Mouse (Mus musculus) olfactory bulb, adult 2 months (tissue): Measurements from ENCODE around the gene Kti12.

Experiments used
- CTCF ChIP-seq: fragments of 200-500 bp; IDR thresholded peaks from 2 replicates; pipeline ENCODE4 v1.5.1; 2012; ENCODE audit warnings: low read depth, mild to moderate bottlenecking, low read length, moderate library complexity; ENCODE audit not compliant: insufficient read depth
- POLR2A ChIP-seq: fragments of 200-500 bp; IDR thresholded peaks from 2 replicates; pipeline ENCODE4 v1.6.1; 2012; ENCODE audit warnings: mild to moderate bottlenecking, low read depth, low read length, moderate library complexity; ENCODE audit not compliant: insufficient read depth

DNA sequence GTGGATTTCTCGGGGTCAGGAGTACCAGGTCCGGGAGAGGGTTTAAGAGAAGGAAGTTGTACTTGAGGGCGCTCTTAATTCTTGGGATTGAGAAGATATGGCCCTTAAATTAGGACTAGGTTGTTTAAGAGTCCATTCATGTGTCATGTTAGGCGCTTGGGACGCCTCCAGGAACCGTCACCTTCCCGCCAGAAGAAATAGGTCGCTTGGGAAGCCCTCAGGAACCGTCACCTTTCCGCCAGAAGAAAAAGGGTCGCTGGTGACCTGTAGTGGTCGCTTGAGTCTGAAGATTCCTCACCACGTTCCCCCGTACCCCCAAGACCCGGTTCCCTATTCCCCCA lies 12.6 kb upstream of the Kti12 start:
- TF ChIP-seq POLR2A (no peak), CTCF (no peak)
